Mouse (Mus musculus) gastrocnemius, adult 18-20 months (tissue): ENCODE results near the gene Lrfn3. TPM values are rescaled to one million over a fixed set of nuclear protein-coding genes. Genes with fewer than 3 reads are reported as not detected.

ENCODE experiments used
- DNase-seq: peaks from one replicate; pipeline ENCODE4 v3.0.0; 2021; ENCODE audit warnings: low spot score
- total RNA-seq, 2 experiments: library from RNA; stranded (reverse); gene quantifications; 2 replicates each; pipeline ENCODE4 v1.2.3; 2021

The Lrfn3 gene
- total RNA-seq, 2 experiments from 2014 or later, result 4.7 to 5.3 TPM

DNA sequence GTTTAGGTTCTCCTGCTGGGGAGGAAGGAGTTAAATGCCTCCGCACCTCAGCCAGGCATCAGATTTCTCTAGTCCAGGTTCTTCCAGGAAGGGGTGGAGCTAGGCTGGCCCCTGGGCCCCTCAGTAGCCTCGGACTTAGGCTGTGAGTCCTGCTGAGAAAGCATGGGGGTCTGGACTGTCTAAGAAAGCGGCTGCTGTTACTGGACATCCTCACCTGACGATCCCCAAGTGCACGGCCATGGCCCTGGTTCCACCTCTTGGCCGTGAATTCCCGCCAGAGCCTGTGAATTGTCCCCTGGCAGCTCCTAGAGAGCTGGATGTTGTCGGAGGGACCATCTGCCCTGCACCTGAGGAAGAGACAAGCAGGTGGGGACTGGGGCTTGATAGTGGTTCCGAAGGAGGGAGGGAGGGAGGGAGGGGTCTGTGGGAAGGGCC lies 47.8 kb downstream of the Lrfn3 start, which contains the start of gene Syne4:
TSS of gene Syne4 (plus strand) at position 87 of the 435 bp plus-strand sequence.
- no peak for DNase-seq

DNA sequence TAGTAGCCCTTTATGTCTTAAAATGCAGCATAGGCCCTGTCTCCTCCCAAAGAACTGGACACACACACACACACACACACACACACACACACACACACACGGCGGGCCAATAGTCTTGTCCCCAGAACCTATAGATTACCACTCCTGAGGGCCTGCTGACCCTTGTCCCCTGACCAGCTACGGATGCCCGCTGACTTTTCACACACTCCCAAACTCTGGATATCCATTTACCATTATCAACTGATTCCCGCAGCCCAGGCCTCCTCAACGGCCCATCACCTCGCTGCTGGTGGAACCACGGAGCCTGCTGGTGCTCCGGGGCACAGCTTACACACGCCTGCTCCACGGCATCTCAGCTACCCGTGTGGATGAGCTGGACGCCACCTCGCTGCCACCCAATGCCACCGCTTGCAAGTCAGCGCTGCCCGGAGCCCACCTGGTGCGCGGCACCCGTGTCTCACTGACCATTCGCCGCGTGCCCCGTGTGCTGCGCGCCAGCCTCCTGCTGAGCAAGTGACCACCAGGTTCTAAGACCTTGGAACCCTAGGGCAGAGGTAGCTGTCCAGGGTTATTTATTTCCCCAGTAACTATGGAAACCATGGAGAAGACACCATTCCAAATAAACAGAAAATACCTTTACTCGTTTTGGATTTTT lies 48.8 kb downstream of the Lrfn3 start:
- no peak for DNase-seq

DNA sequence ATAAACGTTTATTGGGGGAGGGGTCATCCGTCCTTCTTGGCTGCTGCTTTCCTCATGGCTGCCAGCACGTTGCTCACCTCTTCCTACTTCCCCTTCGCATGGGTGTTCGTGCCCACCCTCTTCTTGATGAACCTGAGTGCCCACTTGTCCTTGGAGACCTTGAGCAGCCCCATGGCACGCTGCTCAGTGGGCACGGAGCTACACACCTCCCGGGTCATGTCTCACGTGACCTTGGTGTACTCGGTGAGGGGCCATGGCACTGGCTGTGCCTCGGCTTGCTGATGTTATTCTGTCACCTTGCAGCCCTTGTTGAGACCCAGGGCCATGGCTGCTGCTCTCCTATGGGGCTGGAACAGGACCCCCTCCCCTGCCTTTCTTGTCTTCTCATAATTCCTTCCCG lies 52.4 kb downstream of the Lrfn3 start:
- no peak for DNase-seq

DNA sequence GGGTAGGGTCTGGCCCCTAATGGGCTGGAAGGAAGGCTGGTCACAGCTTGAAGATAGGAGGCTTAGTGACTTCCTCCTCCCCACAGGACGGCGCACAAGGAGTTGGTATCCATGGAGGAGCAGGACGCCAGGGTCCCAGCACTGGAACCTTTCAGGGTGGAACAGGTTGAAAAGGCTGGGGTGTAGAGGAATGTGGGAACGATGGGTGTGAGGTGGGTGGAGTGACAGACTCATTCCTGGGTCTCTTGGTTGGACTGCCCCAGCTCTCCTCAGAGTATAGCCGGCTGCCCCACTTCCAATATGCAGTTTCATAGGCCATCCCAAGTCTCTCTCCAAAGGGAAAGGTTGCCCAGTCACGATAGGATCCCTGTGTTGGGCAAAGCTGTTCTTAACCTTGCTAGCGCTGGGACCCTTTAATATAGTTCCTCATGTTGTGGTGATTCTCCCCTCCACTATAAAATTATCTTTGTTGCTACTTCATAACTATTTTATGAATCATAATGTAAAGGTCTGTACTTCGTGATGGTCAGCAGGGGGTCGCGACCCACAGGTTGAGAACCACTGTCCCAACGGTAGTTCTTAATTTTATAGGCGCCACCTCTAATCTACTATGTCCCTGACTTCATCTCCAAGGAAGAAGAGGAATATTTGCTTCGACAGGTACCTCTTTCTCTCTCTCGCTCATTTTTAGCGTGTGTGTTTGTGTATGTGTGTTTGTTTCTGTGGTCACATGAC lies 53.0 kb downstream of the Lrfn3 start:
- no peak for DNase-seq

DNA sequence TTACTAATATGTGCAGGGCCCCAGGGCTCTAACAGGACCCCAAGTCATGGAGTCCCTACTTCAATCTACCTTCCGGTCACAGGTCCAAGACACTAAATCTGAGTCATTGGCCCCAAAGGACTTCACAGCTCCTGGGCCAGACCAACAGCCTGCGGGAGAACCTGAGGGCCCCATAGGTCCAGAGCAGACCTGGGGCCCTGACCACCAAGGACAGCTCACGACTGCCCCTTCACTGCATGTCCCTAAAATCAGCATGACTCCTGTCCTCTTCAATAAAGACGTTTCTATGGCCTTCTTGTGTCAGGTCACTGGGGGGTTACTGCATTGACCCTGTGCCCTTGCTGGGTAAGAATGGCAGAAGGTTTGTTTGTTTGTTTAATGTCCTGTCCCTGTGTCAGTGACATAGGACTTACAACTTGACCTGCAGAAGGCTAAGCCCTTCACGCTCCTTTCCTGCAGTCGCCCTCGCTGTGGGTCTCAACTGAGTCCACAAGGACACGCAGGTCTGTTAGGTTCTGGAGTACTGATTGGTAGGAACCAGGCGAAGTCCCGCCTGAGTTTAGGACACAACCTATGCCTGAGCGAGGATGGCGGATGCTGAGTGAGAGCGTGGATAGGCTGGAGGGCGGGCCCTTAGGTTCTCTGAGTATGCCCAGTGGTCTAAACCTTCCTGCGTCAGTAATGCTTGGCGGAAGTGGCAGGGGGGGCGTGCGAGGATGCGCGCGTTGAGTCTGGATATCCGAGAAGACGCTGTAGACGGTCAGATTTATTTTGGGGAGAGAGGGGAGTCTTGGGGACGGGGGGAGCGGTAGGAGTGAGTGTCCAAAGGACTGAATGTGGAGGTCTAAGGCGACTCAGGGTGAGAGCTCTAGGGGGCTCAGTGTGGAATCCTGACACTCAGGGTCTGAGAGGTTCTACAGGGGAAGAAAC lies 54.2 kb downstream of the Lrfn3 start, which contains the start of gene Alkbh6:
TSS of gene Alkbh6 (plus strand) at position 642 of the 930 bp plus-strand sequence.
- peak; percentile 96 for DNase-seq

DNA sequence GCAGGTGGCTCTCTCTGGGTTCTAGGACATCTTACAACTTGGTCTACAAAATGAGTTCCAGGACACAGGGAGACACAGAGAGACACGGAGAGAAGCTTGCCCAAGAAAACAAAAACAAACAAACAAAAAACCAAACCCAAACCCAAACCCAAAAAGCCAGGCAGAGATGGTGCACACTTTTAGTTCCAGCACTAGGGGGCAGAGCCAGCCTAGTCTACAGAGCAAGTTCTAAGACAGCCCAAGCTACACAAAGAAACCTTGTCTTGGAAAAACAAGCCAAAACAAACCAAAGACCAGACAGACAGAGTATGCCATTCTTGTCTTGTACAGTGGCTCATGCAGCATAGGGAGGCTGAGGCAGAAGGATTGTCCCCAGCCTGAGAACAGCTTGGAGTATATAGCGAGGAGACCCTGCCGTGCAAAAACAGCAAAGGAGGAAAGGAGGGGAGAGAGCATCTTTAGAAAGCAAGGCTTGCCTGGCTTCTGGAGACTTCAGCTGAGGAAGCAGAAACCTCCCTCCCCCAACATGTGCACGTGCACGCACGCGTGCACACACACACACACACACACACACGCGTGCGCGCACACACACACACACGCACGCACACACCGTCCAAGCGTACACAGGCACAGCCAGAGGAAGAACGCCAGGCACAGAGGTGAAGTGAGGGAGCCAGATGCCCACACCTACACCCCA lies 56.3 kb downstream of the Lrfn3 start:
- no peak for DNase-seq

Other genes with a start within 250 kb of the Lrfn3 start
- 1 to 10 TPM; 1.3 TPM for gene Zfp382, start 240.8 kb downstream of the Lrfn3 start, total RNA-seq
- gene Zfp146, start 193.0 kb downstream of the Lrfn3 start, total RNA-seq, result 10 to 100 TPM; 24.7 to 28.7 TPM
- gene Cox7a1, start 178.6 kb downstream of the Lrfn3 start, total RNA-seq, result 100 to 1,000 TPM; 938 to 989 TPM
- gene Capns1, start 164.0 kb downstream of the Lrfn3 start, total RNA-seq, result 100 to 1,000 TPM; 198 to 205 TPM
- gene Polr2i, start 130.8 kb downstream of the Lrfn3 start, total RNA-seq, result 10 to 100 TPM; 57.1 to 57.7 TPM
- 10 to 100 TPM; 29.6 to 31.9 TPM for gene Tbcb, start 130.5 kb downstream of the Lrfn3 start, total RNA-seq
- not detected for gene Ovol3, start 127.0 kb downstream of the Lrfn3 start, total RNA-seq
- not detected for gene Thap8, start 82.7 kb downstream of the Lrfn3 start, total RNA-seq
- 1 to 10 TPM; 2.0 to 2.2 TPM for gene Wdr62, start 82.4 kb downstream of the Lrfn3 start, total RNA-seq
- 1 to 10 TPM; 3.2 to 4.3 TPM for gene Clip3, start 71.0 kb downstream of the Lrfn3 start, total RNA-seq
- gene Alkbh6, start 54.1 kb downstream of the Lrfn3 start, total RNA-seq, result 10 to 100 TPM; 20.6 to 24.6 TPM
- 1 to 10 TPM; 2.0 to 2.1 TPM for gene Syne4, start 48.0 kb downstream of the Lrfn3 start, total RNA-seq
- gene E130208F15Rik, start 41.0 kb downstream of the Lrfn3 start, total RNA-seq, result under 1 TPM; 0.59 TPM
- 1 to 10 TPM; 6.5 to 7.6 TPM for gene Sdhaf1, start 38.9 kb downstream of the Lrfn3 start, total RNA-seq
- 1 to 10 TPM; 3.3 to 6.3 TPM for gene Tyrobp, start 51.0 kb upstream of the Lrfn3 start, total RNA-seq
- gene Hcst, start 57.1 kb upstream of the Lrfn3 start, total RNA-seq, result not detected
- under 1 TPM in 1 of 2 experiments, not detected in 1; 0.11 TPM for gene Nfkbid, start 59.0 kb upstream of the Lrfn3 start, total RNA-seq
- 1 to 10 TPM in 1 of 2 experiments, under 1 TPM in 1; 0.82 to 1.4 TPM for gene Aplp1, start 82.8 kb upstream of the Lrfn3 start, total RNA-seq
- gene Kirrel2, start 94.9 kb upstream of the Lrfn3 start, total RNA-seq, result not detected
- not detected for gene Nphs1, start 95.5 kb upstream of the Lrfn3 start, total RNA-seq
- gene Prodh2, start 130.8 kb upstream of the Lrfn3 start, total RNA-seq, result not detected
- gene Arhgap33, start 172.3 kb upstream of the Lrfn3 start, total RNA-seq, result under 1 TPM; 0.27 to 0.47 TPM
- gene Hspb6, start 189.4 kb upstream of the Lrfn3 start, total RNA-seq, result 1,000 to 10,000 TPM; 1,641 to 2,096 TPM
- 1 to 10 TPM; 5.1 to 8.0 TPM for gene Proser3, start 189.5 kb upstream of the Lrfn3 start, total RNA-seq
- 1 to 10 TPM; 8.7 to 9.0 TPM for gene Lin37, start 197.1 kb upstream of the Lrfn3 start, total RNA-seq
- gene U2af1l4, start 200.5 kb upstream of the Lrfn3 start, total RNA-seq, result 10 to 100 TPM; 50.9 to 53.6 TPM
- 1 to 10 TPM; 1.0 to 1.3 TPM for gene Gm49396, start 200.6 kb upstream of the Lrfn3 start, total RNA-seq
- 100 to 1,000 TPM; 122 to 132 TPM for gene Psenen, start 200.9 kb upstream of the Lrfn3 start, total RNA-seq
- gene Igflr1, start 202.7 kb upstream of the Lrfn3 start, total RNA-seq, result 1 to 10 TPM in 1 of 2 experiments, under 1 TPM in 1; 0.82 to 1.4 TPM
- 10 to 100 TPM; 12.5 to 12.9 TPM for gene Kmt2b, start 226.0 kb upstream of the Lrfn3 start, total RNA-seq
- gene Zbtb32, start 236.1 kb upstream of the Lrfn3 start, total RNA-seq, result not detected